Mouse (Mus musculus) CD8-positive naive resting alpha-beta T cell, adult 2 months (primary cell): ENCODE measurements around the gene Gemin4.

Source experiments
- DNase-seq, 2 experiments: peaks; one replicate each; pipeline ENCODE4 v3.0.0; 2022; ENCODE audit warnings: low read depth in 2 of 2, low spot score in 2 of 2

The Gemin4 gene

GRCm38 (mm10) chr11:76217390-76217800, at the start of gene Gemin4, which contains the start of gene Dbil5:
Gemin4 (minus strand) TSS chr11:76217664.
Dbil5 (plus strand) TSS chr11:76217608.
- DNase-seq: peak; percentile 97 to 98

- DNase-seq: no peak
Observed at GRCm38 (mm10) chr11:76262611-76263351, 45.3 kb upstream of the Gemin4 start.

GRCm38 (mm10) chr11:76261224-76261623, 43.8 kb upstream of the Gemin4 start:
- DNase-seq: peak in 1 of 2 experiments; percentile 12

GRCm38 (mm10) chr11:76260208-76261050, 43.0 kb upstream of the Gemin4 start:
- no peak for DNase-seq

- DNase-seq: no peak
Observed at GRCm38 (mm10) chr11:76258511-76258910, 41.0 kb upstream of the Gemin4 start.

GRCm38 (mm10) chr11:76257386-76257785, 39.9 kb upstream of the Gemin4 start:
- no peak for DNase-seq

- no peak for DNase-seq
Observed at GRCm38 (mm10) chr11:76256129-76256528, 38.7 kb upstream of the Gemin4 start.

GRCm38 (mm10) chr11:76255431-76256001, 38.1 kb upstream of the Gemin4 start:
- no peak for DNase-seq

GRCm38 (mm10) chr11:76253918-76254264, 36.4 kb upstream of the Gemin4 start:
- no peak for DNase-seq

- DNase-seq: peak; percentile 71 to 86
Observed at GRCm38 (mm10) chr11:76253145-76253917, 35.9 kb upstream of the Gemin4 start.

- DNase-seq: no peak
Observed at GRCm38 (mm10) chr11:76252036-76252435, 34.6 kb upstream of the Gemin4 start.

GRCm38 (mm10) chr11:76247239-76247638, 29.8 kb upstream of the Gemin4 start:
- DNase-seq: no peak

- DNase-seq: no peak
Observed at GRCm38 (mm10) chr11:76246439-76246838, 29.0 kb upstream of the Gemin4 start.

GRCm38 (mm10) chr11:76243811-76244546, 26.5 kb upstream of the Gemin4 start:
- no peak for DNase-seq

GRCm38 (mm10) chr11:76242901-76243810, 25.7 kb upstream of the Gemin4 start, which contains the start of the genes Mrm3 and Glod4:
Mrm3 (plus strand) TSS chr11:76243715.
Glod4 (minus strand) TSS chr11:76243725.
- peak; percentile 75 to 84 for DNase-seq

- no peak for DNase-seq
Observed at GRCm38 (mm10) chr11:76239750-76240149, 22.3 kb upstream of the Gemin4 start.

GRCm38 (mm10) chr11:76236136-76236535, 18.7 kb upstream of the Gemin4 start:
- DNase-seq: no peak

- no peak for DNase-seq
Observed at GRCm38 (mm10) chr11:76225051-76225450, 7.6 kb upstream of the Gemin4 start.

GRCm38 (mm10) chr11:76224631-76225030, 7.2 kb upstream of the Gemin4 start:
- no peak for DNase-seq
